Mouse (Mus musculus) hindbrain, embryonic 12.5 days (tissue): Measurements from ENCODE around the gene Iars2. TPM values are rescaled to one million over a fixed set of nuclear protein-coding genes. Genes with fewer than 3 reads are reported as not detected.

Source experiments
- ATAC-seq: fragments of 200-750 bp; cut with Nextera tagmentation; 2 replicates; pipeline ENCODE4 v1.8.0; 2017; ENCODE audit warnings: moderate TSS enrichment; ENCODE audit not compliant: low FRiP score
- H3K27ac ChIP-seq: fragments of 300-500 bp; sonication (generic); 2 replicates; pipeline ENCODE4 v1.5.1; 2016; ENCODE audit warnings: mild to moderate bottlenecking
- H3K27me3 ChIP-seq: fragments of 300-500 bp; sonication (generic); 2 replicates; pipeline ENCODE4 v1.6.1; 2016; ENCODE audit warnings: mild to moderate bottlenecking
- H3K36me3 ChIP-seq: fragments of 300-500 bp; sonication (generic); 2 replicates; pipeline ENCODE4 v1.6.1; 2016; ENCODE audit warnings: mild to moderate bottlenecking
- H3K4me1 ChIP-seq: fragments of 300-500 bp; sonication (generic); 2 replicates; pipeline ENCODE4 v1.6.1; 2016
- H3K4me2 ChIP-seq: fragments of 300-500 bp; sonication (generic); replicated peaks from 2 replicates; pipeline ENCODE4 v1.6.1; 2016; ENCODE audit warnings: mild to moderate bottlenecking
- H3K4me3 ChIP-seq: fragments of 300-500 bp; sonication (generic); 2 replicates; pipeline ENCODE4 v1.5.1; 2016; ENCODE audit warnings: mild to moderate bottlenecking
- H3K9ac ChIP-seq: fragments of 300-500 bp; sonication (generic); 2 replicates; pipeline ENCODE4 v1.6.1; 2016; ENCODE audit warnings: mild to moderate bottlenecking, moderate library complexity
- H3K9me3 ChIP-seq: fragments of 300-500 bp; sonication (generic); replicated peaks from 2 replicates; pipeline ENCODE4 v1.6.1; 2016; ENCODE audit warnings: mild to moderate bottlenecking
- WGBS: fragments of 180-500 bp; shearing (Covaris S2); methylation state at CpG from one replicate; pipeline ENCODE4 v1.1.7; 2016; 5-methylcytosine and 5-hydroxymethylcytosine counted together
- polyA plus RNA-seq: library from polyadenylated mRNA; unstranded; fragments of >200 nt; fragmentation: Nextera tagmentation; extraction: Ambion mirVana; gene quantifications from 2 replicates; pipeline ENCODE4 v1.2.1, GENCODE M21; 2016

Gene Iars2
- polyA plus RNA-seq, 1 experiment from 2014 or later, result 24.7 TPM

GRCm38 (mm10) chr1:185268675-185269074 is 60.5 kb downstream of the Iars2 start:
- ATAC-seq, result no peak
- no peaks in the 10 kb centered on the region for H3K4me1 ChIP-seq
- H3K9ac ChIP-seq, result no peak overlapping the region
- WGBS, result 82% methylated on average over 4 of the region's 4 CpGs
- peaks cover 71% of the 10 kb centered on the region for H3K36me3 ChIP-seq
- H3K4me3 ChIP-seq, result no peak overlapping the region
- no peaks in the 10 kb centered on the region for H3K9me3 ChIP-seq
- H3K27ac ChIP-seq, result no peak overlapping the region
- H3K27me3 ChIP-seq, result no peaks in the 10 kb centered on the region
- no peak overlapping the region for H3K4me2 ChIP-seq

GRCm38 (mm10) chr1:185262565-185262964 is 66.6 kb downstream of the Iars2 start:
- peaks cover 81% of the 10 kb centered on the region for H3K36me3 ChIP-seq
- 58% methylated on average over 14 of the region's 14 CpGs for WGBS
- no peaks in the 10 kb centered on the region for H3K4me1 ChIP-seq
- no peak overlapping the region for H3K4me2 ChIP-seq
- no peak overlapping the region for H3K4me3 ChIP-seq
- no peaks in the 10 kb centered on the region for H3K27me3 ChIP-seq
- no peak for ATAC-seq
- H3K27ac ChIP-seq, result no peak overlapping the region
- no peak overlapping the region for H3K9ac ChIP-seq
- no peaks in the 10 kb centered on the region for H3K9me3 ChIP-seq

- Histone ChIP-seq H3K9ac (no peak overlapping the region), H3K4me3 (no peak overlapping the region), H3K27me3 (no peaks in the 10 kb centered on the region), H3K4me2 (no peak overlapping the region), H3K36me3 (peaks cover 61% of the 10 kb centered on the region), H3K27ac (no peak overlapping the region), H3K9me3 (no peaks in the 10 kb centered on the region), H3K4me1 (0 out of 2 replicates have a peak, but pooled peaks cover 4% of the 10 kb centered on the region)
- no peak for ATAC-seq
- WGBS, result 21% methylated on average over 3 of the region's 3 CpGs
Observed at GRCm38 (mm10) chr1:185256753-185257152, 72.4 kb downstream of the Iars2 start.

- H3K27ac ChIP-seq, result no peak overlapping the region
- H3K4me2 ChIP-seq, result no peak overlapping the region
- no peak overlapping the region for H3K4me3 ChIP-seq
- no peak for ATAC-seq
- H3K9ac ChIP-seq, result no peak overlapping the region
- whole genome bisulfite sequencing, result 90% methylated on average over 12 of the region's 12 CpGs
- H3K27me3 ChIP-seq, result no peaks in the 10 kb centered on the region
- no peaks in the 10 kb centered on the region for H3K9me3 ChIP-seq
- peaks cover 60% of the 10 kb centered on the region for H3K36me3 ChIP-seq
- 0 out of 2 replicates have a peak, but pooled peaks cover 4% of the 10 kb centered on the region for H3K4me1 ChIP-seq
Observed at GRCm38 (mm10) chr1:185255336-185255735, 73.9 kb downstream of the Iars2 start.

- Histone ChIP-seq H3K27me3 (no peaks in the 10 kb centered on the region), H3K27ac (no peak overlapping the region), H3K4me3 (no peak overlapping the region), H3K4me2 (no peak overlapping the region), H3K9me3 (no peaks in the 10 kb centered on the region), H3K9ac (no peak overlapping the region), H3K36me3 (peaks cover 61% of the 10 kb centered on the region), H3K4me1 (0 out of 2 replicates have a peak, but pooled peaks cover 4% of the 10 kb centered on the region)
- WGBS, result 69% methylated on average over 12 of the region's 12 CpGs
- no peak for ATAC-seq
Observed at GRCm38 (mm10) chr1:185253140-185253892, 75.9 kb downstream of the Iars2 start.

GRCm38 (mm10) chr1:185252351-185252750 is 76.8 kb downstream of the Iars2 start:
- H3K9ac ChIP-seq, result no peak overlapping the region
- H3K9me3 ChIP-seq, result no peaks in the 10 kb centered on the region
- H3K4me2 ChIP-seq, result no peak overlapping the region
- no peak overlapping the region for H3K27ac ChIP-seq
- no peak overlapping the region for H3K4me3 ChIP-seq
- 95% methylated on average over 3 of the region's 3 CpGs for WGBS
- no peaks in the 10 kb centered on the region for H3K27me3 ChIP-seq
- H3K36me3 ChIP-seq, result peaks cover 69% of the 10 kb centered on the region
- ATAC-seq, result no peak
- H3K4me1 ChIP-seq, result 0 out of 2 replicates have a peak, but pooled peaks cover 4% of the 10 kb centered on the region

- Histone ChIP-seq H3K27me3 (no peaks in the 10 kb centered on the region), H3K4me3 (no peak overlapping the region), H3K9me3 (no peaks in the 10 kb centered on the region), H3K4me1 (0 out of 2 replicates have a peak, but pooled peaks cover 4% of the 10 kb centered on the region), H3K36me3 (peaks cover 73% of the 10 kb centered on the region), H3K9ac (no peak overlapping the region), H3K4me2 (no peak overlapping the region), H3K27ac (no peak overlapping the region)
- ATAC-seq, result no peak
- WGBS, result 92% methylated on average over 8 of the region's 8 CpGs
Observed at GRCm38 (mm10) chr1:185248728-185249127, 80.5 kb downstream of the Iars2 start.

GRCm38 (mm10) chr1:185247429-185248085 is 81.6 kb downstream of the Iars2 start:
- Histone ChIP-seq H3K4me2 (no peak overlapping the region), H3K9ac (no peak overlapping the region), H3K4me3 (no peak overlapping the region), H3K27me3 (no peaks in the 10 kb centered on the region), H3K4me1 (no peaks in the 10 kb centered on the region), H3K9me3 (no peaks in the 10 kb centered on the region), H3K27ac (no peak overlapping the region), H3K36me3 (peaks cover 71% of the 10 kb centered on the region)
- ATAC-seq, result no peak
- 90% methylated on average over 20 of the region's 20 CpGs for WGBS

- Histone ChIP-seq H3K36me3 (peaks cover 66% of the 10 kb centered on the region), H3K9ac (no peak overlapping the region), H3K4me3 (no peak overlapping the region), H3K27me3 (no peaks in the 10 kb centered on the region), H3K9me3 (no peaks in the 10 kb centered on the region), H3K4me1 (no peaks in the 10 kb centered on the region), H3K27ac (no peak overlapping the region), H3K4me2 (no peak overlapping the region)
- WGBS, result 80% methylated on average over 7 of the region's 7 CpGs
- no peak for ATAC-seq
Observed at GRCm38 (mm10) chr1:185245456-185245855, 83.7 kb downstream of the Iars2 start.

- ATAC-seq, result no peak
- Histone ChIP-seq H3K27ac (no peak overlapping the region), H3K9me3 (no peaks in the 10 kb centered on the region), H3K4me2 (no peak overlapping the region), H3K27me3 (no peaks in the 10 kb centered on the region), H3K4me1 (no peaks in the 10 kb centered on the region), H3K4me3 (no peak overlapping the region), H3K9ac (no peak overlapping the region), H3K36me3 (peaks cover 62% of the 10 kb centered on the region)
- WGBS, result 84% methylated on average over 8 of the region's 8 CpGs
Observed at GRCm38 (mm10) chr1:185243013-185243412, 86.2 kb downstream of the Iars2 start.

- no peaks in the 10 kb centered on the region for H3K27me3 ChIP-seq
- WGBS, result 87% methylated on average over 4 of the region's 4 CpGs
- H3K36me3 ChIP-seq, result peaks cover 46% of the 10 kb centered on the region
- ATAC-seq, result no peak
- no peaks in the 10 kb centered on the region for H3K9me3 ChIP-seq
- no peak overlapping the region for H3K4me2 ChIP-seq
- no peak overlapping the region for H3K27ac ChIP-seq
- H3K9ac ChIP-seq, result no peak overlapping the region
- H3K4me3 ChIP-seq, result no peak overlapping the region
- no peaks in the 10 kb centered on the region for H3K4me1 ChIP-seq
Observed at GRCm38 (mm10) chr1:185236530-185236929, 92.7 kb downstream of the Iars2 start.

GRCm38 (mm10) chr1:185235837-185236236 is 93.4 kb downstream of the Iars2 start:
- no peak overlapping the region for H3K9ac ChIP-seq
- 92% methylated on average over 5 of the region's 5 CpGs for WGBS
- no peak overlapping the region for H3K4me2 ChIP-seq
- H3K36me3 ChIP-seq, result peaks cover 40% of the 10 kb centered on the region
- H3K9me3 ChIP-seq, result no peaks in the 10 kb centered on the region
- H3K4me1 ChIP-seq, result no peaks in the 10 kb centered on the region
- no peaks in the 10 kb centered on the region for H3K27me3 ChIP-seq
- H3K4me3 ChIP-seq, result no peak overlapping the region
- no peak overlapping the region for H3K27ac ChIP-seq
- ATAC-seq, result no peak
